Mouse (Mus musculus): ENCODE data around the gene Dtx3. TPM values are rescaled to one million over a fixed set of nuclear protein-coding genes. Genes with fewer than 3 reads are reported as not detected.
A peak's percentile ranks its signal among the peaks of the same experiment; 100 is the strongest.
"Not testable (repeated sequence)": the region's sequence is repeated elsewhere in the genome, so short reads cannot be mapped to it uniquely, and the experiment has no call there.

Dtx3 gene
- polyA plus RNA-seq, 1 experiment from 2014 or later = 75.7 TPM

DNA sequence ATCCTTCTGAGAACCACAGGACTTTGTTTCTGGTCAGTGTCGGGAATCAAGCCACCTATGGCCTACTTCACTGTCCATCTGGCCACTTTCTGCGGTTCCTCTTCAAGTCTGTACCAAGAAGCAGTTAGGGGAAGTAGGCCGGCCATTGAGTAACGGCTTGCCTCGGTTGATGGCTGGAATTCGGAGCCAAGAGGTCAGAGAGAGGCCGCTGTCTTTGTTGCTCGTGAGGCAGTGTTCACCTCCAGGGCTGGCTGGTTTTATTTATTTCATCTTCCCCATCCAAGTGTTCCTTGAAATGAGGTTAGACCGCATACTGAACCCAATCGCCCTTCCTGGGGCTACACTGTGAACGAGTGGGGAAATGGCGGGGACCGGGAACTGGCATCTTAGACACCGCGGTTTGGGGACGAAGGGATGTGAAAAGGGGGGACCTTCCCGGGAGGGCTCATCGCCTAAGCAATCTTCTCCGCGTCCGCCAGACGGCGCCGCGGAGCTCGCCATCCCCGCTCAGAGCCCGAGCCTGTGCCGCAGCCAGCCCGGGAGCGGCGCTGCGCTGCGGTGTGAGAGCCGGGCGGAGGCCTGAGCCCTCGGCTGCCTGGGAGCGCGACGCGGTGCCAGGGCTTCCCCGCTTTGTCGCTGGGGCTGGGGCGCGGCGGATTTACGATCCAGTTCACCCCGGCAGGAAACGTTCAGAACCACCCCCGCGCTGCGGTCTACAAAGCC, 30.7 kb downstream of the Dtx3 start, which contains the start of gene B4galnt1:
Gene B4galnt1 (plus strand): TSS at position 595 of the 723 bp plus-strand sequence.
- no peaks in the 10 kb centered on the region for H3K9me3 ChIP-seq (ENCODE audit: control insufficient read depth, low read length)
- ATAC-seq (ENCODE audit: insufficient number of reproducible peaks, insufficient read depth, low FRiP score, low read depth) = peak; percentile 79

DNA sequence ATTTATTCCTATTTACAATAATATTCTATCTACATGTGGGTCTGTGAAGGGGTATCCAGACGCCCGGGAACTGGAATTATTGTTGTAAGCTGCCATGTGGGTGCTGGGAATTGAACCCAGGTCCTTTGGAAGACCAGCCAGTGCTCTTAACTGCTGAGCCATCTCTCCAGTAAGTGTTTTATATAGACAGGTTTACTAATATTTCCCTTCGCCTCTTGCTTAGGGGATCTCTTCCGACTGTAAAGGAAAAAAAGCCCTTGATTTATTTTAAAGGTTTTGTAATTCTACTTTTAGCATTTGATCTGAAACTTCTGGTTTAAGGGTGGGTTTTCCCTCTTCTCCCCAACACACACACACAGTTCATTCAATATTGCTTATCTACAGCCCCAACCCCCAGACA, 31.3 kb downstream of the Dtx3 start:
- peaks cover 60% of the 10 kb centered on the region for H3K27me3 ChIP-seq (ENCODE audit: control insufficient read depth, insufficient read depth, low read length)
- H3K4me3 ChIP-seq (ENCODE audit: control insufficient read depth in 1 of 2, insufficient read depth in 1 of 2, low read depth in 1 of 2, low read length in 2 of 2) = no peak overlapping the region
- H3K36me3 ChIP-seq (ENCODE audit: control insufficient read depth, insufficient read depth, low read length) = no peaks in the 10 kb centered on the region
- peaks cover 15 to 25% of the 10 kb centered on the region in 2 experiments; a peak in 3 of 4 replicates for H3K4me1 ChIP-seq (ENCODE audit: control insufficient read depth in 2 of 2, insufficient read depth in 2 of 2, low read length in 2 of 2)
- no peak overlapping the region for H3K4me2 ChIP-seq (ENCODE audit: low read length)
- WGBS = 93% methylated on average over 4 of the region's 4 CpGs
- no peak for ATAC-seq (ENCODE audit: insufficient number of reproducible peaks, insufficient read depth, low FRiP score, low read depth)
- H3K9me3 ChIP-seq (ENCODE audit: control insufficient read depth, low read length) = no peaks in the 10 kb centered on the region
- H3K27ac ChIP-seq (replicated peaks in 1 of 2; ENCODE audit: control insufficient read depth in 1 of 2, insufficient read depth in 1 of 2, low read depth in 2 of 2, low read length in 2 of 2) = no peak overlapping the region
- no peak overlapping the region for H3K9ac ChIP-seq (ENCODE audit: low read length)

More for the DNA sequence above, 30.7 kb downstream of the Dtx3 start, which contains the start of gene B4galnt1:
- Histone ChIP-seq H3K27me3 (ENCODE audit: control insufficient read depth, insufficient read depth, low read length) (peaks cover 66% of the 10 kb centered on the region), H3K27ac (replicated peaks in 1 of 2; ENCODE audit: control insufficient read depth in 1 of 2, insufficient read depth in 1 of 2, low read depth in 2 of 2, low read length in 2 of 2) (no peak within 1 kb of the TSS), H3K4me3 (ENCODE audit: control insufficient read depth in 1 of 2, insufficient read depth in 1 of 2, low read depth in 1 of 2, low read length in 2 of 2) (peak within 1 kb of the TSS; percentile 57), H3K4me1 (ENCODE audit: control insufficient read depth in 2 of 2, insufficient read depth in 2 of 2, low read length in 2 of 2) (peaks cover 15 to 25% of the 10 kb centered on the region in 2 experiments; a peak in 3 of 4 replicates), H3K36me3 (ENCODE audit: control insufficient read depth, insufficient read depth, low read length) (no peaks in the 10 kb centered on the region), H3K9ac (ENCODE audit: low read length) (peak within 1 kb of the TSS; percentile 72), H3K4me2 (ENCODE audit: low read length) (peak within 1 kb of the TSS; percentile 99)
- 4% methylated on average over 44 of the region's 52 CpGs for WGBS

DNA sequence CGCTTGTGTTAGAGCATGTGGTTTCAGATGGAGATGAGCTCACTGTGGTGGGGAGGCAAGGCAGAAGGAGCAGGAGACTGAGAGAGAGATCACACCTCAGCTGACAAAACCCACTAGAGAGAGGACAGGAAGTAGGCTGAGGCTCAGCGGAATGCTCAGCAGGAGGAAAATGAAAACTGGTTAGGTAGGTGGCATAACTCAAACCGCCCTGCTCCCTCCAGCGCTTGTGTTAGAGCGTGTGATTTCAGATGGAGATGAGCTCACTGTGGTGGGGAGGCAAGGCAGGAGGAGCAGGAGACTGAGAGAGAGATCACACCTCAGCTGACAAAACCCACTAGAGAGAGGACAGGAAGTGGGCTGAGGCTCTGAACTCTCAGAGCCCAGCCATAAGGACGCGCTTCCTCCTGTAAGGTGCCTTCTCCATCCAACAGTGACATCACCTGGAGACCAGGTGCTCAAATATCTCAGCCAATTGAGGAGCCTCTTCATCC, 32.7 kb downstream of the Dtx3 start:
- H3K9me3 ChIP-seq (ENCODE audit: control insufficient read depth, low read length); H3K4me2 ChIP-seq (ENCODE audit: low read length); H3K27ac ChIP-seq (replicated peaks in 1 of 2; ENCODE audit: control insufficient read depth in 1 of 2, insufficient read depth in 1 of 2, low read depth in 2 of 2, low read length in 2 of 2); ATAC-seq (ENCODE audit: insufficient number of reproducible peaks, insufficient read depth, low FRiP score, low read depth); H3K9ac ChIP-seq (ENCODE audit: low read length); H3K4me3 ChIP-seq (ENCODE audit: control insufficient read depth in 1 of 2, insufficient read depth in 1 of 2, low read depth in 1 of 2, low read length in 2 of 2); H3K36me3 ChIP-seq (ENCODE audit: control insufficient read depth, insufficient read depth, low read length): not testable (repeated sequence)
- H3K27me3 ChIP-seq (ENCODE audit: control insufficient read depth, insufficient read depth, low read length) = peaks cover 47% of the 10 kb centered on the region
- WGBS = 38% methylated on average over 7 of the region's 7 CpGs
- peaks cover 13 to 24% of the 10 kb centered on the region in 2 experiments; a peak in 3 of 4 replicates for H3K4me1 ChIP-seq (ENCODE audit: control insufficient read depth in 2 of 2, insufficient read depth in 2 of 2, low read length in 2 of 2)

DNA sequence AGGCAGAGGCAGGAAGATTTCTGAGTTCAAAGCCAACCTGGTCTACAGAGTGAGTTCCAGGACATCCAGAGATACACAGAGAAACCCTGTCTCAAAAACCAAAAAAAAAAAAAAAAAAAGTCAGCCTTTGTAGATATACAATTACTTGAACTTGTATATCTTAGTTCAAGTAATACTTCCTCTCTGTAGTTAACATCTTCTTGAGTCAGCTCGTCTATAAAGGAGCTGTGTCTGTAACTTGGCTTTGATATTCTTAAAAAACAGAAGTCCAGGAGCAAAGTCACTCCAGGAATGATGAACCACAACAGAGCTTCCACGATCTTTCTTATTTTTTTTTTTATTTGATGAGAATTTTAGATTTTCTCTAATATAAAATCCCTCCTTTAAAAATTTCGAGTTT, 34.8 kb downstream of the Dtx3 start:
- 59% methylated on average over 3 of the region's 3 CpGs for WGBS
- no peak for ATAC-seq (ENCODE audit: insufficient number of reproducible peaks, insufficient read depth, low FRiP score, low read depth)
- Histone ChIP-seq H3K9ac (ENCODE audit: low read length) (no peak overlapping the region), H3K27ac (replicated peaks in 1 of 2; ENCODE audit: control insufficient read depth in 1 of 2, insufficient read depth in 1 of 2, low read depth in 2 of 2, low read length in 2 of 2) (no peak overlapping the region), H3K9me3 (ENCODE audit: control insufficient read depth, low read length) (no peaks in the 10 kb centered on the region), H3K27me3 (ENCODE audit: control insufficient read depth, insufficient read depth, low read length) (peaks cover 27% of the 10 kb centered on the region), H3K36me3 (ENCODE audit: control insufficient read depth, insufficient read depth, low read length) (no peaks in the 10 kb centered on the region), H3K4me2 (ENCODE audit: low read length) (no peak overlapping the region), H3K4me1 (ENCODE audit: control insufficient read depth in 2 of 2, insufficient read depth in 2 of 2, low read length in 2 of 2) (peaks cover 9 to 11% of the 10 kb centered on the region in 2 experiments; a peak in 3 of 4 replicates), H3K4me3 (ENCODE audit: control insufficient read depth in 1 of 2, insufficient read depth in 1 of 2, low read depth in 1 of 2, low read length in 2 of 2) (no peak overlapping the region)

DNA sequence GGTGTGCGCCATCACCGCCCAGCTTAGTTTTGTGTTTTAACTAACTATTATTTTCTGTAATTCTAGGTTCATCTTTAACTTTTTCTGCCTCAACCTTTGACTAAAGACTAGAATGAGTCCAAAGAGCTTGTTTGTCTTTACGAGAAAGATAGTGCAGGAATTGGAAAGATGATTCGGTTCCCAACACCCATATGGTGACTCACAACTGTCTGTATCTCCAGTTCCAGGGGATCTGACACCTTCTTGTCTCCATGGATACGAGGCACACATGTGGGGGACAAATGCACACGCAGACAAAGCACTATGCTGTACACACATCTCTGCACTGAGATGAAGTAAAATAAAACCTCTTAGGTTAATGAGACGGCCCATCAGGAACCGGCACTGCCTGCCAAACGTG, 35.4 kb downstream of the Dtx3 start:
- Histone ChIP-seq H3K4me2 (ENCODE audit: low read length) (no peak overlapping the region), H3K27ac (replicated peaks in 1 of 2; ENCODE audit: control insufficient read depth in 1 of 2, insufficient read depth in 1 of 2, low read depth in 2 of 2, low read length in 2 of 2) (no peak overlapping the region), H3K9ac (ENCODE audit: low read length) (no peak overlapping the region), H3K27me3 (ENCODE audit: control insufficient read depth, insufficient read depth, low read length) (peaks cover 20% of the 10 kb centered on the region), H3K4me1 (ENCODE audit: control insufficient read depth in 2 of 2, insufficient read depth in 2 of 2, low read length in 2 of 2) (peaks cover 4 to 5% of the 10 kb centered on the region in 2 experiments; a peak in 2 of 4 replicates), H3K4me3 (ENCODE audit: control insufficient read depth in 1 of 2, insufficient read depth in 1 of 2, low read depth in 1 of 2, low read length in 2 of 2) (no peak overlapping the region), H3K36me3 (ENCODE audit: control insufficient read depth, insufficient read depth, low read length) (no peaks in the 10 kb centered on the region), H3K9me3 (ENCODE audit: control insufficient read depth, low read length) (no peaks in the 10 kb centered on the region)
- no peak for ATAC-seq (ENCODE audit: insufficient number of reproducible peaks, insufficient read depth, low FRiP score, low read depth)
- 75% methylated on average over 9 of the region's 9 CpGs for WGBS

DNA sequence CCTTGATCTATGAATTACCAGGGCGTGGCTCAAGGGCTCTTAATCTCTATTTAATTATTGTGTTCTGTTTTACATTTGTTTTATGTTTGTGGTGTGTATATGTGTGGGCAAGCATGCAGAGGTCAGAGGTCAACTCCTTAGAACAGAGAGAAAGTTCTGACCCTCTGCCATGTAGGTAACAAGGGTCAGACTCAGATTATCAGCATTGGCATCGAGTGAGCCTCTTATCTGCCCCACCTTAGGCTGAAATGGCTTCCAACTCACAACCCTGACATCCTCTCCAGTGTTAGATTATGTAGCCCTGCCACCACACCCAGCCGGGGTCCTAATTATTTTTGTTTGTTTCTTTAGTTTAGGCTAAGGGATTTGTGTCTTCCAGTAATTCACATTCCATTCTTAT, 37.1 kb downstream of the Dtx3 start:
- H3K27me3 ChIP-seq (ENCODE audit: control insufficient read depth, insufficient read depth, low read length) = peaks cover 4% of the 10 kb centered on the region; the same call in 1 of the 2 replicates
- no peaks in the 10 kb centered on the region for H3K4me1 ChIP-seq (ENCODE audit: control insufficient read depth in 2 of 2, insufficient read depth in 2 of 2, low read length in 2 of 2)
- no peak overlapping the region for H3K4me2 ChIP-seq (ENCODE audit: low read length)
- ATAC-seq (ENCODE audit: insufficient number of reproducible peaks, insufficient read depth, low FRiP score, low read depth) = no peak
- H3K9me3 ChIP-seq (ENCODE audit: control insufficient read depth, low read length) = no peaks in the 10 kb centered on the region
- H3K9ac ChIP-seq (ENCODE audit: low read length) = no peak overlapping the region
- no peak overlapping the region for H3K4me3 ChIP-seq (ENCODE audit: control insufficient read depth in 1 of 2, insufficient read depth in 1 of 2, low read depth in 1 of 2, low read length in 2 of 2)
- no peaks in the 10 kb centered on the region for H3K36me3 ChIP-seq (ENCODE audit: control insufficient read depth, insufficient read depth, low read length)
- no peak overlapping the region for H3K27ac ChIP-seq (replicated peaks in 1 of 2; ENCODE audit: control insufficient read depth in 1 of 2, insufficient read depth in 1 of 2, low read depth in 2 of 2, low read length in 2 of 2)
- 74% methylated on average over 3 of the region's 3 CpGs for WGBS

DNA sequence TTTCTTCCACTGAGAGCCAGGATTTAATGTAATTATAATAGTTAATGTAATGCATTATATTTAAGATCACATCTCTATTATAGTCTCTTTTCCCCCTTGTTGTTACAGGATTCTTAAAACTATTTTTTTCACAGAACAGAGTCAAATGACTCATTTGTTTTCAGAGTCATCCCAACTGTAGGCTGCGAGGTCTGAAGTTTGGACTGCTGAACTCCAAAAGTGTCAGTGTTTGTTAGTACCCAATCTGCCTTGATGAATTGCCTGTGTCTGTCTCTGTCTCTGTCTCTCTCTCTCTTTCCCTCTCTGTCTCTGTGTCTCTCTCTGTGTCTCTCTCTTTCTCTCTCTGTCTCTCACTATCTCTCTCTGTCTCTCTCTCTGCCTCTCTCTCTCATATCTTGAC, 39.0 kb downstream of the Dtx3 start:
- WGBS = 73% methylated on average over 1 of the region's 1 CpGs
- no peak for ATAC-seq (ENCODE audit: insufficient number of reproducible peaks, insufficient read depth, low FRiP score, low read depth)
- Histone ChIP-seq H3K27me3 (ENCODE audit: control insufficient read depth, insufficient read depth, low read length) (no peaks in the 10 kb centered on the region), H3K27ac (replicated peaks in 1 of 2; ENCODE audit: control insufficient read depth in 1 of 2, insufficient read depth in 1 of 2, low read depth in 2 of 2, low read length in 2 of 2) (no peak overlapping the region), H3K36me3 (ENCODE audit: control insufficient read depth, insufficient read depth, low read length) (no peaks in the 10 kb centered on the region), H3K4me1 (ENCODE audit: control insufficient read depth in 2 of 2, insufficient read depth in 2 of 2, low read length in 2 of 2) (no peaks in the 10 kb centered on the region), H3K4me3 (ENCODE audit: control insufficient read depth in 1 of 2, insufficient read depth in 1 of 2, low read depth in 1 of 2, low read length in 2 of 2) (no peak overlapping the region), H3K4me2 (ENCODE audit: low read length) (no peak overlapping the region), H3K9ac (ENCODE audit: low read length) (no peak overlapping the region), H3K9me3 (ENCODE audit: control insufficient read depth, low read length) (no peaks in the 10 kb centered on the region)
